Mouse (Mus musculus): ENCODE measurements around the gene Mob3b. TPM values are rescaled to one million over a fixed set of nuclear protein-coding genes. Genes with fewer than 3 reads are reported as not detected.

Gene Mob3b
- total and polyA plus RNA-seq, 2 experiments = 16.5 to 18.3 TPM

- Histone ChIP-seq H3K4me3 (ENCODE audit: insufficient read depth, low read depth, low read length) (no peak overlapping the region), H3K27me3 (ENCODE audit: control insufficient read depth, insufficient read depth, low read length) (no peaks in the 10 kb centered on the region), H3K36me3 (ENCODE audit: control insufficient read depth, insufficient read depth, low read length) (no peaks in the 10 kb centered on the region), H3K9ac (ENCODE audit: low read depth, low read length) (no peak overlapping the region), H3K4me1 (ENCODE audit: control insufficient read depth, insufficient read depth, low read length) (no peaks in the 10 kb centered on the region), H3K79me2 (ENCODE audit: control insufficient read depth, insufficient read depth, low read length) (peaks cover 20% of the 10 kb centered on the region; the same call in 1 of the 2 replicates), H3K27ac (replicated peaks; ENCODE audit: insufficient read depth, low read depth, low read length) (no peak overlapping the region)
- WGBS = 35% methylated on average over 3 of the region's 3 CpGs
- TF ChIP-seq CTCF (IDR thresholded peaks at IDR 0.05; ENCODE audit: low read depth, low read length) (no peak), POLR2A (IDR thresholded peaks at IDR 0.05; ENCODE audit: extremely low read depth, insufficient read depth, low read length) (no peak)
- peak; percentile 53 for DNase-seq (ENCODE audit: extremely low read depth, low read depth, low spot score)
These were observed 124.5 kb downstream of the Mob3b start for GRCm38 (mm10) chr4:35032758-35033157.

GRCm38 (mm10) chr4:35031623-35032022, 125.7 kb downstream of the Mob3b start:
- no peak overlapping the region for H3K4me3 ChIP-seq (ENCODE audit: insufficient read depth, low read depth, low read length)
- WGBS = 54% methylated on average over 3 of the region's 3 CpGs
- H3K79me2 ChIP-seq (ENCODE audit: control insufficient read depth, insufficient read depth, low read length) = peaks cover 21% of the 10 kb centered on the region; the same call in 1 of the 2 replicates
- H3K4me1 ChIP-seq (ENCODE audit: control insufficient read depth, insufficient read depth, low read length) = no peaks in the 10 kb centered on the region
- TF ChIP-seq POLR2A (IDR thresholded peaks at IDR 0.05; ENCODE audit: extremely low read depth, insufficient read depth, low read length) (no peak), CTCF (IDR thresholded peaks at IDR 0.05; ENCODE audit: low read depth, low read length) (no peak)
- no peak overlapping the region for H3K9ac ChIP-seq (ENCODE audit: low read depth, low read length)
- H3K36me3 ChIP-seq (ENCODE audit: control insufficient read depth, insufficient read depth, low read length) = no peaks in the 10 kb centered on the region
- H3K27me3 ChIP-seq (ENCODE audit: control insufficient read depth, insufficient read depth, low read length) = no peaks in the 10 kb centered on the region
- no peak for DNase-seq (ENCODE audit: extremely low read depth, low read depth, low spot score)
- H3K27ac ChIP-seq (replicated peaks; ENCODE audit: insufficient read depth, low read depth, low read length) = no peak overlapping the region

GRCm38 (mm10) chr4:35031141-35031540, 126.1 kb downstream of the Mob3b start:
- H3K4me1 ChIP-seq (ENCODE audit: control insufficient read depth, insufficient read depth, low read length) = no peaks in the 10 kb centered on the region
- TF ChIP-seq CTCF (IDR thresholded peaks at IDR 0.05; ENCODE audit: low read depth, low read length) (no peak), POLR2A (IDR thresholded peaks at IDR 0.05; ENCODE audit: extremely low read depth, insufficient read depth, low read length) (no peak)
- no peak for DNase-seq (ENCODE audit: extremely low read depth, low read depth, low spot score)
- H3K9ac ChIP-seq (ENCODE audit: low read depth, low read length) = no peak overlapping the region
- peaks cover 24% of the 10 kb centered on the region; the same call in 1 of the 2 replicates for H3K79me2 ChIP-seq (ENCODE audit: control insufficient read depth, insufficient read depth, low read length)
- no peak overlapping the region for H3K4me3 ChIP-seq (ENCODE audit: insufficient read depth, low read depth, low read length)
- no peak overlapping the region for H3K27ac ChIP-seq (replicated peaks; ENCODE audit: insufficient read depth, low read depth, low read length)
- H3K27me3 ChIP-seq (ENCODE audit: control insufficient read depth, insufficient read depth, low read length) = no peaks in the 10 kb centered on the region
- WGBS = 66% methylated on average over 5 of the region's 5 CpGs
- no peaks in the 10 kb centered on the region for H3K36me3 ChIP-seq (ENCODE audit: control insufficient read depth, insufficient read depth, low read length)

- Histone ChIP-seq H3K9ac (ENCODE audit: low read depth, low read length) (no peak overlapping the region), H3K27ac (replicated peaks; ENCODE audit: insufficient read depth, low read depth, low read length) (no peak overlapping the region), H3K36me3 (ENCODE audit: control insufficient read depth, insufficient read depth, low read length) (no peaks in the 10 kb centered on the region), H3K4me3 (ENCODE audit: insufficient read depth, low read depth, low read length) (no peak overlapping the region), H3K27me3 (ENCODE audit: control insufficient read depth, insufficient read depth, low read length) (no peaks in the 10 kb centered on the region), H3K4me1 (ENCODE audit: control insufficient read depth, insufficient read depth, low read length) (peaks cover 2% of the 10 kb centered on the region; the same call in 1 of the 2 replicates), H3K79me2 (ENCODE audit: control insufficient read depth, insufficient read depth, low read length) (peaks cover 20% of the 10 kb centered on the region)
- 83% methylated on average over 1 of the region's 1 CpGs for WGBS
- TF ChIP-seq CTCF (IDR thresholded peaks at IDR 0.05; ENCODE audit: low read depth, low read length) (no peak), POLR2A (IDR thresholded peaks at IDR 0.05; ENCODE audit: extremely low read depth, insufficient read depth, low read length) (no peak)
- no peak for DNase-seq (ENCODE audit: extremely low read depth, low read depth, low spot score)
These were observed 138.9 kb downstream of the Mob3b start for GRCm38 (mm10) chr4:35018416-35018815.

- Histone ChIP-seq H3K27ac (replicated peaks; ENCODE audit: insufficient read depth, low read depth, low read length) (peak overlapping the region; percentile 82), H3K36me3 (ENCODE audit: control insufficient read depth, insufficient read depth, low read length) (no peaks in the 10 kb centered on the region), H3K79me2 (ENCODE audit: control insufficient read depth, insufficient read depth, low read length) (peaks cover 7% of the 10 kb centered on the region; the same call in 1 of the 2 replicates), H3K4me1 (ENCODE audit: control insufficient read depth, insufficient read depth, low read length) (peaks cover 14% of the 10 kb centered on the region), H3K9ac (ENCODE audit: low read depth, low read length) (peak overlapping the region; percentile 68), H3K27me3 (ENCODE audit: control insufficient read depth, insufficient read depth, low read length) (no peaks in the 10 kb centered on the region), H3K4me3 (ENCODE audit: insufficient read depth, low read depth, low read length) (no peak overlapping the region)
- peak; percentile 92 for DNase-seq (ENCODE audit: extremely low read depth, low read depth, low spot score)
- 9% methylated on average over 10 of the region's 10 CpGs for WGBS
- no peak for TF ChIP-seq POLR2A (IDR thresholded peaks at IDR 0.05; ENCODE audit: extremely low read depth, insufficient read depth, low read length)
- TF ChIP-seq CTCF (IDR thresholded peaks at IDR 0.05; ENCODE audit: low read depth, low read length) = no peak
These were observed 144.6 kb downstream of the Mob3b start for GRCm38 (mm10) chr4:35012401-35013307.

Data from liver, adult 2 months (tissue).